Mouse (Mus musculus) megakaryocyte, embryonic 14.5 days (primary cell): ENCODE data around the gene Dock6.

Experiments used
- FLI1 ChIP-seq: IDR thresholded peaks from 2 replicates; pipeline ENCODE4 v1.6.1; 2012; ENCODE audit warnings: low read length, inconsistent platforms, mixed read lengths
- GATA1 ChIP-seq: IDR thresholded peaks from 3 replicates; pipeline ENCODE4 v1.6.1; 2012; ENCODE audit warnings: mixed read lengths, low read length, inconsistent platforms, borderline replicate concordance

GRCm38 (mm10) chr9:21842391-21842790, 10.0 kb downstream of the Dock6 start:
- TF ChIP-seq GATA1 = no peak
- TF ChIP-seq FLI1 = no peak
